Mouse (Mus musculus): ENCODE results near the gene 2900011O08Rik.

DNA sequence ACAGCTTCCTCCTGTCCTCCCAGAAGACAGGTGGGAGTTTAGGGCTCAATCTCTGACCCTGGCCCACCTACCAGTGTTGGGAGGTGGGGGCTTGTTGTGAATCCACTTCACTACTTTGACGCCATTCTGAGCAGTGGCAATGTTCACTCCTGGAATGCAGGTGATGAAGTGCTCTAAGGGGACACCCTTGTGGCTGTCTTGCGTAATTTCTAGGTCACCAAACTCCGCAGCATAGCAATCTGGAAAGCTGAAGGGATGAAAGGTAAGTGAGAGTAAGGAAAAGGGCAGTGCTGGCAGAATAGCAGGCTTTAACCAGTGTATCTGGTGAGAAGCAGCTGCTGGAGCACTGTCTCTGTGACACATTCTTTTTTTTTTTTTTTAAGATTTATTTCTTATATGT lies 145.0 kb downstream of the 2900011O08Rik start:
- TF ChIP-seq CTCF (IDR thresholded peaks at IDR 0.05; ENCODE audit: low read depth, low read length), result no peak
- no peak for TF ChIP-seq POLR2A (IDR thresholded peaks at IDR 0.05; ENCODE audit: borderline replicate concordance, low read depth, low read length)

All from bone marrow macrophage, adult 2 months (primary cell).